Mouse (Mus musculus): Measurements from ENCODE around the gene E030018B13Rik. TPM values are rescaled to one million over a fixed set of nuclear protein-coding genes. Genes with fewer than 3 reads are reported as not detected.
A peak's percentile ranks its signal among the peaks of the same experiment; 100 is the strongest.

Gene E030018B13Rik
- polyA plus RNA-seq, 1 experiment: not detected

DNA sequence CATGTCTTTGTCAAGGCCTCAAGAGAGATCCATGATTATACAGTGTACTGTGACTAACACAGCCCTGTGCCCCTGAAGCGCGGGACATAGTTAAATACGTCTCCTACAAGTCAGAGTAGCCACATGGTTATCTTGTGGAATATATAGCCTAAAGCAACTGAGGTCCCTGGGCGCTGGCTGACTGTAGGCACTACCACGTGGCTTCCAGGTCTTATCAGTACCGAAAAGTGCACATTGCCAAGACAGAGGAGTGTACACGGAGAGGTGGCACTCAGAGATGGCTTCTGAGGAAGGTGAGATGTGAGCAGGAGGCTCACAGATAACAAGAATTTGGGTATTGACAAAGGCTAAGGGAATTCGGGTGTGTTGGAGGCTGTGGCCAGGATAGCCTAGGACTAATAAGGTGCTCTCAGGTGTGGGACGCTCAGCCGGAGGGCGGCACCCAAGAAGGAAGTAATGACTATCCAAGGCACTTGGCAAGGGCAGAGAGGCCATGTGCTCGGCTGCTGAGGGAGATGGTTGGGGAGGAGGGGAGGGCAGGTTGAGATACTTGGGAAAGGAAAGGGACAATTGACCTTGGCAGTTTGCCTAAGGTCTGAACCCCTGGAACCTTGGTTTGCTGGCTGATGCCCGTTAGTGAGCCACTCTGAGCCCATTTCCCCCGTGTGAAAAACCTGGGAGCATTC, 39.6 kb downstream of the E030018B13Rik start:
- Histone ChIP-seq H3K27ac (ENCODE audit: insufficient read depth, low read length) (peak overlapping the region; percentile 95), H3K36me3 (ENCODE audit: control insufficient read depth, insufficient read depth, low read length, poor library complexity, severe bottlenecking) (no peaks in the 10 kb centered on the region), H3K27me3 (ENCODE audit: control insufficient read depth, insufficient read depth, low read length, poor library complexity, severe bottlenecking) (no peaks in the 10 kb centered on the region), H3K4me3 (ENCODE audit: low read depth, low read length) (no peak overlapping the region), H3K9ac (ENCODE audit: low read depth, poor library complexity, severe bottlenecking) (peak overlapping the region; percentile 9; the same call in 1 of the 2 replicates), H3K9me3 (replicated peaks; ENCODE audit: control insufficient read depth, insufficient read depth, low read length, poor library complexity, severe bottlenecking) (no peaks in the 10 kb centered on the region), H3K4me1 (ENCODE audit: control insufficient read depth, insufficient read depth, low read length) (peaks cover 24% of the 10 kb centered on the region)
- TF ChIP-seq POLR2A (IDR thresholded peaks at IDR 0.05; ENCODE audit: insufficient read depth, low read length) (no peak), CTCF (IDR thresholded peaks at IDR 0.05; ENCODE audit: low read depth, low read length) (no peak)

DNA sequence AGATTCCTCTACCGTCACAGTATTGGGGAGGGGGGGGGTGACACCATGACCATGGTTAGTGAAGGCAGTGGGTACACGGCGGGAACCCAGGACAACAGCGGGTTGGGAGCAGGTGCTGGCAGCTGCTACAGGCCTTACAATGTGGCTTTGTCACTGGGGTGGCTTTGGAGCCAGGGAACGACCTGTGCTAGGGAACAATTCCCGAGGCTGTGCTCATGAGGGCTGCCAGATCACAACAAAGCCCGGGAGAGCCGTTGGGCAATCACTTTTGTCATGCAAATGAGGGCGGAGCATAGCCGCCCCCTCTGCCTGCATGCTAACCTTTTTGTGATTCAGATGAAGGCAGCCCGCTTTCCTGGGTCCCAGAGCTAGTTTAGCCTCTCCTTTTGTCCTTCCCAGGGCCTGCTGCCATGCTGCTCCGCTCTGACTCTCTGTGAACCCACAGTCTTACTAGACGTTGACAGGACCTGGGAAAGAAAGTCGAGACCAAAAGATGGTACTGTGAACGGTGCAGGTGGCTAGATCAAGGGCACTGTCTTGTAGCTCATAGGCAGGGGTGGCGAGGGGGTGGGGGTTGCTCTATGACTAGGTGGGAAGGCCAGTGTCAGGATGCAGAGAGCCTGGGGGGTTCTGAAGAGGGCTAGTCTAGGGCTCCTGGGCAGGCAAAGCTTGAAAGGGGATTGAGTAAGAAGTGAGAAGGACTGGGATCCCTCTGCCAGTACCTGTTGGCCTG, 40.5 kb downstream of the E030018B13Rik start:
- H3K9ac ChIP-seq (ENCODE audit: low read depth, poor library complexity, severe bottlenecking): peak overlapping the region; percentile 62
- H3K4me1 ChIP-seq (ENCODE audit: control insufficient read depth, insufficient read depth, low read length): peaks cover 20% of the 10 kb centered on the region
- no peaks in the 10 kb centered on the region for H3K27me3 ChIP-seq (ENCODE audit: control insufficient read depth, insufficient read depth, low read length, poor library complexity, severe bottlenecking)
- no peaks in the 10 kb centered on the region for H3K36me3 ChIP-seq (ENCODE audit: control insufficient read depth, insufficient read depth, low read length, poor library complexity, severe bottlenecking)
- H3K27ac ChIP-seq (ENCODE audit: insufficient read depth, low read length): peak overlapping the region; percentile 99
- peak overlapping the region; percentile 63 for H3K4me3 ChIP-seq (ENCODE audit: low read depth, low read length)
- H3K9me3 ChIP-seq (replicated peaks; ENCODE audit: control insufficient read depth, insufficient read depth, low read length, poor library complexity, severe bottlenecking): no peaks in the 10 kb centered on the region
- peak; percentile 74 for TF ChIP-seq POLR2A (IDR thresholded peaks at IDR 0.05; ENCODE audit: insufficient read depth, low read length)
- peak; percentile 100 for TF ChIP-seq EP300 (IDR thresholded peaks at IDR 0.05; ENCODE audit: insufficient read depth, low read depth, low read length)
- TF ChIP-seq CTCF (IDR thresholded peaks at IDR 0.05; ENCODE audit: low read depth, low read length): no peak

DNA sequence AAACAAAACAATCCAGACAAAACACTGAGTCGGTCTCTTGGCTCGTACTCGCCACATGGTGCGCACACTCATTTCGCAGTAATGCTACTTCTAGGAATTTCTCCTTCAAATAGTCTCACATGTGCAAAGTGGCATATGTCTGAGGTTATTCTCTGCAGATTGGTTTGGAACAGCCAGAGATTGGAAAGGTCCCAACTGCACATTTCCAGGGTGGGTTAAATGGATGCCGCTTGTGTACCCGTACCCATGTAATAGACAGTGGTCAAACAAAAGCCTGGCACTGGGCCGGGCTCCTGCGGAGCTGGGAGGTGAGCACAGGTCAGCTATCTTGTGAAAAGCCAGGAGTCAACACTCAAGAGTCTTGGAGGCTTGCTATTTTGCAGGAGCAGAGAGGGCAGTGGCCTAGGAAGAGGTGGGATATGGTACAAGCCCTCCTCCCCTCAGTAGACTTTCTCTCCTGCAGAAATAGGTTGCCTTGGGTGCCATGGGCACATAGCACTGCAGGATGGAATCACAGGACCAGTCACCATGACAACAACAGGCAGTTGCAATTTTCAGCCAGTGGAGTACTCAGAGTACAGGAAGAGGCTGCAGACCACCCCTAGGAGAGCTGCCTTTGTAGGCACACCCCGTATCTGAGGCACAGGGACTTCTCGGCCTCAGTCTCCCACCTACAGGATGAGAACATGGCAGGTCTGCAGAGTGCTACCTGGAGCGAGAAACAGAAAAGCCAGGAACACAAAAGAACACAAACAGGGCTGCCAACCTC, 41.4 kb downstream of the E030018B13Rik start:
- Histone ChIP-seq H3K27ac (ENCODE audit: insufficient read depth, low read length) (peak overlapping the region; percentile 99), H3K27me3 (ENCODE audit: control insufficient read depth, insufficient read depth, low read length, poor library complexity, severe bottlenecking) (no peaks in the 10 kb centered on the region), H3K4me3 (ENCODE audit: low read depth, low read length) (peak overlapping the region; percentile 63), H3K9me3 (replicated peaks; ENCODE audit: control insufficient read depth, insufficient read depth, low read length, poor library complexity, severe bottlenecking) (no peaks in the 10 kb centered on the region), H3K4me1 (ENCODE audit: control insufficient read depth, insufficient read depth, low read length) (peaks cover 14% of the 10 kb centered on the region), H3K36me3 (ENCODE audit: control insufficient read depth, insufficient read depth, low read length, poor library complexity, severe bottlenecking) (no peaks in the 10 kb centered on the region), H3K9ac (ENCODE audit: low read depth, poor library complexity, severe bottlenecking) (peak overlapping the region; percentile 62)
- TF ChIP-seq EP300 (IDR thresholded peaks at IDR 0.05; ENCODE audit: insufficient read depth, low read depth, low read length) (no peak), POLR2A (IDR thresholded peaks at IDR 0.05; ENCODE audit: insufficient read depth, low read length) (no peak), CTCF (IDR thresholded peaks at IDR 0.05; ENCODE audit: low read depth, low read length) (no peak)

DNA sequence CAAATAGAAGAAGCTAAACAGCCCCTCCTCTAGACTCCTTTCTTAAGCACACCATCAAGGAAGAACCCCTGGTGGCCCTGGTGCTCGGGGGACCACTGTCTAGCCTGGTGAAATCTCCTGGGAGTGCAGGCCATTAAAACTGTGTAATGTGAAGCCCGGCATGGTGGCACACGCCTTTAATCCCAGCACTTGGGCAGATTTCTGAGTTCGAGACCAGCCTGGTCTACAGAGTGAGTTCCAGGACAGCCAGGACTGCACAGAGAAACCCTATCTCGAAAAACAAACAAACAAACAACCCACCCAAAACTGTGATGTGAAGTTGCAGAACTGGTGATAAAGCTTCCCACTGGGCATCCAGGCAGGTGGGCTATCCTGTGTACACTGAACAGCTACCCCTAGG, 47.0 kb downstream of the E030018B13Rik start:
- no peaks in the 10 kb centered on the region for H3K27me3 ChIP-seq (ENCODE audit: control insufficient read depth, insufficient read depth, low read length, poor library complexity, severe bottlenecking)
- TF ChIP-seq EP300 (IDR thresholded peaks at IDR 0.05; ENCODE audit: insufficient read depth, low read depth, low read length): no peak
- no peak overlapping the region for H3K9ac ChIP-seq (ENCODE audit: low read depth, poor library complexity, severe bottlenecking)
- peaks cover 1% of the 10 kb centered on the region for H3K4me1 ChIP-seq (ENCODE audit: control insufficient read depth, insufficient read depth, low read length)
- H3K4me3 ChIP-seq (ENCODE audit: low read depth, low read length): no peak overlapping the region
- H3K27ac ChIP-seq (ENCODE audit: insufficient read depth, low read length): no peak overlapping the region
- no peaks in the 10 kb centered on the region for H3K36me3 ChIP-seq (ENCODE audit: control insufficient read depth, insufficient read depth, low read length, poor library complexity, severe bottlenecking)
- H3K9me3 ChIP-seq (replicated peaks; ENCODE audit: control insufficient read depth, insufficient read depth, low read length, poor library complexity, severe bottlenecking): no peaks in the 10 kb centered on the region

DNA sequence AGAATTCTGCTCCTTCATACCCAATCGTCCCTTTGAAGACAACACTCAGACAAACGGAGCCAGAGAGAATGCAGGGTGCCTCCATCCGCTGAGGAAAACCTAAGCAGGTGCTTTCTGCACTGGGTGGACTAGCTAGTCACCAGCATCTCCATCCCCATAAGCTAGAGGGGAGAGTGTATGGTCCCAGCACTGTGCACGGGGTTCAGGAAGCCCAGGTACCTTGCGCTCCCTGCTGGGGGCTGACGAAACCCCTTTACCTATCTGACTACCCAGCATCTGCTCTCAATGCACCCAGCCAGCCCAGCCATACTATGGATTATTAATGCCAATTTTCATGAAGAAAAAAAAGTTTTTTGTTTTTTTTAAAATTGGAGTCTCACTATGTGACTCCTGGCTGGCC, 47.5 kb downstream of the E030018B13Rik start:
- H3K4me3 ChIP-seq (ENCODE audit: low read depth, low read length): no peak overlapping the region
- H3K4me1 ChIP-seq (ENCODE audit: control insufficient read depth, insufficient read depth, low read length): no peaks in the 10 kb centered on the region
- no peak overlapping the region for H3K9ac ChIP-seq (ENCODE audit: low read depth, poor library complexity, severe bottlenecking)
- no peaks in the 10 kb centered on the region for H3K9me3 ChIP-seq (replicated peaks; ENCODE audit: control insufficient read depth, insufficient read depth, low read length, poor library complexity, severe bottlenecking)
- no peaks in the 10 kb centered on the region for H3K27me3 ChIP-seq (ENCODE audit: control insufficient read depth, insufficient read depth, low read length, poor library complexity, severe bottlenecking)
- no peak overlapping the region for H3K27ac ChIP-seq (ENCODE audit: insufficient read depth, low read length)
- H3K36me3 ChIP-seq (ENCODE audit: control insufficient read depth, insufficient read depth, low read length, poor library complexity, severe bottlenecking): no peaks in the 10 kb centered on the region
- peak; percentile 43 for TF ChIP-seq CTCF (IDR thresholded peaks at IDR 0.05; ENCODE audit: low read depth, low read length)
- TF ChIP-seq EP300 (IDR thresholded peaks at IDR 0.05; ENCODE audit: insufficient read depth, low read depth, low read length): no peak

DNA sequence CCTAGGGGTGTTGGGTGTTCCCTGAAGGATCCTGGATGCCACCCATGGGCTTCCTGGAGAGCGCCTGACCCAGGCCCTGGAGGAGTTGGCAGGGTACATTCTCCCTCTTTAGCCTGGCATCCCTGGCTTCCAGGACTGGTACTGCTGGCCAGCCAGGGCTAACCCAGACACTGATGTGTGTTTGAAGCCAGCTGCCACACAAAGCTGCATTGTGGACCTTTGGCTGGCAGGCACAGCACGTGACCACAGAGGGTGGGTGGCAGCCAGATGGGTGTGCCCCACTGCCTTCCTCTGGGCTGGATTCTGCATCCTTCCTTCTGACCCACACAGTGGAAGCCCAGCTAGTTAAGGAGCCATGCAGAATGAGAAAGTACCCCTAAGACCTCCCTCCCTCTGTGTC, 48.5 kb downstream of the E030018B13Rik start:
- no peaks in the 10 kb centered on the region for H3K36me3 ChIP-seq (ENCODE audit: control insufficient read depth, insufficient read depth, low read length, poor library complexity, severe bottlenecking)

More for the DNA sequence above, 48.5 kb downstream of the E030018B13Rik start:
- Histone ChIP-seq H3K9me3 (replicated peaks; ENCODE audit: control insufficient read depth, insufficient read depth, low read length, poor library complexity, severe bottlenecking) (no peaks in the 10 kb centered on the region), H3K9ac (ENCODE audit: low read depth, poor library complexity, severe bottlenecking) (no peak overlapping the region), H3K27me3 (ENCODE audit: control insufficient read depth, insufficient read depth, low read length, poor library complexity, severe bottlenecking) (no peaks in the 10 kb centered on the region), H3K4me1 (ENCODE audit: control insufficient read depth, insufficient read depth, low read length) (no peaks in the 10 kb centered on the region), H3K4me3 (ENCODE audit: low read depth, low read length) (no peak overlapping the region), H3K27ac (ENCODE audit: insufficient read depth, low read length) (no peak overlapping the region)
- TF ChIP-seq CTCF (IDR thresholded peaks at IDR 0.05; ENCODE audit: low read depth, low read length) (no peak), EP300 (IDR thresholded peaks at IDR 0.05; ENCODE audit: insufficient read depth, low read depth, low read length) (no peak), POLR2A (IDR thresholded peaks at IDR 0.05; ENCODE audit: insufficient read depth, low read length) (no peak)

Data from ES-Bruce4 (cell line).